Mouse (Mus musculus) kidney, postnatal 0 days (tissue): ENCODE measurements at regions not wholly inside any gene's neighbourhood (a gene's known extent, or its start where the extent isn't known, plus 50 kb on each side); places are given as distances from the start of the nearest gene placed in this dataset.

Experiments
- ATAC-seq: fragments of 200-750 bp; cut with Nextera tagmentation; replicated peaks from 2 replicates; pipeline ENCODE4 v1.8.0; 2017; ENCODE audit warnings: low read depth, moderate number of reproducible peaks, moderate TSS enrichment, moderate library complexity; ENCODE audit not compliant: low FRiP score
- DNase-seq: peaks from one replicate; pipeline ENCODE4 v3.0.0-alpha.2; 2016; ENCODE audit warnings: low spot score
- H3K27ac ChIP-seq: fragments of 300-500 bp; sonication (generic); 2 replicates; pipeline ENCODE4 v1.5.1; 2014; ENCODE audit warnings: mild to moderate bottlenecking
- H3K27me3 ChIP-seq: fragments of 300-500 bp; sonication (generic); 2 replicates; pipeline ENCODE4 v1.6.1; 2014; ENCODE audit warnings: low read length, mixed read lengths; ENCODE audit not compliant: insufficient read depth
- H3K36me3 ChIP-seq: fragments of 300-500 bp; sonication (generic); 2 replicates; pipeline ENCODE4 v1.6.1; 2014; ENCODE audit warnings: low read length, mixed read lengths; ENCODE audit not compliant: insufficient read depth
- H3K4me1 ChIP-seq: fragments of 300-500 bp; sonication (generic); replicated peaks from 2 replicates; pipeline ENCODE4 v1.6.1; 2014; ENCODE audit warnings: antibody characterized with exemption, low read length, mixed read lengths; ENCODE audit not compliant: insufficient read depth
- H3K4me2 ChIP-seq: fragments of 300-500 bp; sonication (generic); 2 replicates; pipeline ENCODE4 v1.6.1; 2014; ENCODE audit warnings: mild to moderate bottlenecking, low read length, moderate library complexity, mixed read lengths
- H3K4me3 ChIP-seq: fragments of 300-500 bp; sonication (generic); replicated peaks from 2 replicates; pipeline ENCODE4 v1.5.1; 2014; ENCODE audit warnings: low read depth, low read length
- H3K9ac ChIP-seq: fragments of 300-500 bp; sonication (generic); 2 replicates; pipeline ENCODE4 v1.6.1; 2014; ENCODE audit warnings: low read depth, low read length
- H3K9me3 ChIP-seq: fragments of 300-500 bp; sonication (generic); replicated peaks from 2 replicates; pipeline ENCODE4 v1.6.1; 2016; ENCODE audit warnings: low read length, inconsistent platforms, mixed read lengths
- CTCF ChIP-seq: IDR thresholded peaks from 2 replicates; pipeline ENCODE4 v1.5.1; 2016; ENCODE audit warnings: antibody characterized with exemption, low read depth, mild to moderate bottlenecking, moderate library complexity
- WGBS: fragments of 180-500 bp; shearing (Covaris S2); extraction: QIAGEN DNeasy Blood & Tissue Kit; methylation state at CpG from one replicate; pipeline ENCODE4 v1.1.7; 2014; 5-methylcytosine and 5-hydroxymethylcytosine counted together

DNA sequence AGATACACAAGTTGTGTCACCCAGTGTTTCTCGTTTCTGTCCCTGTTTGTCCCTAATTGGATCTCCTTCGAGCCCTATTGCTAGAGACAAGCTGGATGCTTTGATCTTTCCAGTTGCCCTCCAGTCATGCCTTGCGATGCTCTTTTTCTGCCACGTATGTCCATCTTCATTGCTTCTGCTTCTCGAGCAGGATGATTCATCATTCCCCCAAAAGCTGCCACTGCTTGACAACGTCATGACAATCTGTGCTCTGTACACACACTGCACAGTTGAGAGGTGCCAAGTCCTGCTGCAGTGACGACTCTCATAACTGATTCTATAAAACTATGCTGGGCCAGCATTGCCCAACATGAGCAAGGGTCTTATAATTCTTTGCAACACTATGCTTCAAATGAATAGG lies 226.2 kb upstream of the Syt1 start:
- Histone ChIP-seq H3K36me3 (no peaks in the 10 kb centered on the region), H3K4me2 (no peak overlapping the region), H3K9me3 (no peaks in the 10 kb centered on the region), H3K27me3 (no peaks in the 10 kb centered on the region), H3K4me1 (no peaks in the 10 kb centered on the region), H3K9ac (no peak overlapping the region), H3K27ac (no peak overlapping the region), H3K4me3 (no peak overlapping the region)
- TF ChIP-seq CTCF: no peak
- no peak for ATAC-seq
- no peak for DNase-seq
- WGBS: 79% methylated on average over 7 of the region's 7 CpGs

DNA sequence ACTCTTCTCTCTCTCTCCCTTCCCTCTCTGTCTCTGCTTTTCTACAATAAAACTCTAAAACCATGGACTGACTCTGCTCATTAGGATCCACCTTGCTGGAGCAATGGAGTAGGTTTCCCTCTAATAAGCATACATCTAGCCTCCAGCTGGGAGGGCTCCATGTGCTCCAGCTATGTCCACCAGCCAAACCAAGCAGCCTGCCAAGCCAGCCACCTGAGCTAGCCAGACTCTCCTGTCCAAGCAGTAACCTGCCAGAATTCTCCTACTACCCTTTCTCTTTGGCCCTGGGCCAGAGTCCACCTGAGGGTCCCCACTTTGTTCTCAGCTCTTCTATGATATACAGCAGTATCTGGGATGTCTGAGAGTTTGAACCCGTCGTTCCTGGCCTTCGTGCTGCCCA lies 216.2 kb upstream of the Syt1 start:
- DNase-seq: no peak
- TF ChIP-seq CTCF: no peak
- H3K36me3 ChIP-seq: no peaks in the 10 kb centered on the region
- H3K4me2 ChIP-seq: no peak overlapping the region
- H3K9me3 ChIP-seq: no peaks in the 10 kb centered on the region
- no peak overlapping the region for H3K9ac ChIP-seq
- H3K27me3 ChIP-seq: no peaks in the 10 kb centered on the region
- no peak overlapping the region for H3K27ac ChIP-seq
- ATAC-seq: no peak
- H3K4me1 ChIP-seq: no peaks in the 10 kb centered on the region
- H3K4me3 ChIP-seq: no peak overlapping the region
- WGBS: 93% methylated on average over 3 of the region's 3 CpGs

DNA sequence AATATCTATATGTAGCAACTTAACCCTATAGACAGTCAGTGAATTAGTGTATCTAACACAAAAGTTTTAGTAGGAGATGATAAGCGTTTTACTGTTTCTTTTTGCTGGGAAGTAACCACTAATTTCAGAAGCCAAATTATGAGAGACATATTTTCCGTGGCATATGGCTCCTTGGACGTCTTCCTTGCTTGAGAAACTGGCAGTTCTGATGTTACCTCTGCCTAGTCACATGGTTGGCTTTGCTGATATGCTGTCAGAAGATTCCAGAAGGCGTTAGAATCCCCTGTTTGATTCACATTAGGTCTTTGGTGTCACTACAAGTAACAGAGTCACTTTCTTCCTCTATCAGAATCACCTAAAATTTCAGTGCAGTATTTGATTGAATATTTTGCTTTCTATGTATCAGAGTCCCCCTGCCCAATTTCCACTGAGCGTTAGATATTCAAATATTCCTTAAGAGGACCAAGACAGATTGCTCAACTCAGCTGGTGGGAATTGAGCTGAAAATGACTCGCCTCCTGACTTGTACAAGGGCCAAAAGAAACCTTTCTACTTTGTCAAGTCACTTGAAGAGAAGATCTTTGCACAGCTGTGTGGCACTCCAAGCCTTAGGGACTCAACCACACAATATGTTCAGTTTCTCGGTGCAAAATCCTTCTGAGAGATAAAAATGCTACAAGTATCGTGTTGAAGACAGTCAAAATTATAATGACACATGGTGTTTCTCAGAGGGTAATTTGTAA lies 178.2 kb upstream of the Syt1 start:
- Histone ChIP-seq H3K27ac (no peak overlapping the region), H3K36me3 (no peaks in the 10 kb centered on the region), H3K9ac (no peak overlapping the region), H3K27me3 (no peaks in the 10 kb centered on the region), H3K4me2 (no peak overlapping the region), H3K9me3 (no peaks in the 10 kb centered on the region), H3K4me1 (no peaks in the 10 kb centered on the region), H3K4me3 (no peak overlapping the region)
- 66% methylated on average over 8 of the region's 8 CpGs for WGBS
- ATAC-seq (no peak), DNase-seq (no peak)
- TF ChIP-seq CTCF: no peak

DNA sequence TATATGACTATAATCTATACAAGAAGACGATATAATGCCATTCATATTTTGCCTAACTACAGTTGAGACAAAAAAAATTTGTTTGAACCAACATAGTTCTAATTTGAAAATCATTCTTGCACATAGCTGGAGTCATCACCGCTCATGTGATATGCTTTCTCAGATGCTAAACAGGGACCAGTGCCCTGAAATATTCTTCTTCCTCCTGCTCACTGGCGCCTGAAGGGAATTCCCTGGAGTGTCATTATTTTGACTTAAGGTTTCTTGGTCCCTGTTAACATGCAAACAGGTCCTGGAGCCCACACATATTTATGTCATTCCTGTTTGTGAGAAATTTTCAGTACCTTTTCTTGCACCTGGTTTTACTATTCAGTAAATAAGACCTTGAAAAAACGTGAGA lies 177.5 kb upstream of the Syt1 start:
- Histone ChIP-seq H3K36me3 (no peaks in the 10 kb centered on the region), H3K4me1 (no peaks in the 10 kb centered on the region), H3K9me3 (no peaks in the 10 kb centered on the region), H3K27me3 (no peaks in the 10 kb centered on the region), H3K4me3 (no peak overlapping the region), H3K9ac (no peak overlapping the region), H3K4me2 (no peak overlapping the region), H3K27ac (no peak overlapping the region)
- no peak for TF ChIP-seq CTCF
- DNase-seq: no peak
- WGBS: 56% methylated on average over 4 of the region's 4 CpGs
- no peak for ATAC-seq

DNA sequence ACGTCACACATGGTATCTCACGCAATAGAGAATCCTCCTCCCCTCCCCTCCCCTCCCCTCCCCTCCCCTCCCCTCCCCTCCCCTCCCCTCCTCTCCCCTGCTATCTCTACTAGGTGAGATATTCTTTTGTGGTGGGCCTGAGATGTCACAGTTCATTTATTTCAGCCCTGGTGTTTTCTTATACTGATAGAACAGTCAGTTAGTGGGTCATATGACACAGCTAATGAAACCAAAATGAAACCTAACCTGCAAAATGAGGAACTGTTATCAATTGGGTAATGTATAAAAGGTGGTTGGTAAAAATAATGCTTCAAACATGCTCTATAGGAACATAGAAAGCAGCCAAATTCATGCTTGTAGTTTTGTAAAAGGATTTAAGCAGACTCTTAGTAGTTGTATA lies 174.5 kb upstream of the Syt1 start:
- DNase-seq: no peak
- Histone ChIP-seq H3K9me3 (no peaks in the 10 kb centered on the region), H3K27me3 (no peaks in the 10 kb centered on the region), H3K4me3 (no peak overlapping the region), H3K27ac (no peak overlapping the region), H3K36me3 (no peaks in the 10 kb centered on the region), H3K4me1 (no peaks in the 10 kb centered on the region), H3K4me2 (no peak overlapping the region), H3K9ac (no peak overlapping the region)
- TF ChIP-seq CTCF: no peak
- no peak for ATAC-seq
- 45% methylated on average over 2 of the region's 2 CpGs for WGBS

DNA sequence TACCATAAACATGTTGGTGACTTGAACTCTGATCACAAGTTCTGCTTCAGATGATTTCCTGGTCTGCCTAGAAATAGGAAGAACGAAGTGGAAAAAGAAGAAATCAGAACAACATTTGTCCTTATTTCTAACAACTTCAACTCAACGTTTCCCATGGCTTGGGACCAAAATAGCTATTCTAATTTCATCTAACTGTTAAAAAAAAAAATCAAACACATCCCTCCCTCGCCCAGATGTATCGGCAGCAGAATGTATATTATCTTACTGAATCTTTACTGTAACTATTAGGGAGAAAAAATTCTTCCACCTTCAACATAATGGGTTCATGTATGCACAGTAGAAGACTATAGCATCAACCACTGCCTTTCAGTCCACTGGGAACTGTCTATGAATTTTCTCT lies 169.7 kb upstream of the Syt1 start:
- Histone ChIP-seq H3K4me1 (no peaks in the 10 kb centered on the region), H3K36me3 (no peaks in the 10 kb centered on the region), H3K4me2 (no peak overlapping the region), H3K27ac (no peak overlapping the region), H3K9ac (no peak overlapping the region), H3K9me3 (no peaks in the 10 kb centered on the region), H3K27me3 (no peaks in the 10 kb centered on the region), H3K4me3 (no peak overlapping the region)
- TF ChIP-seq CTCF: no peak
- WGBS: 84% methylated on average over 4 of the region's 4 CpGs
- DNase-seq (no peak), ATAC-seq (no peak)

DNA sequence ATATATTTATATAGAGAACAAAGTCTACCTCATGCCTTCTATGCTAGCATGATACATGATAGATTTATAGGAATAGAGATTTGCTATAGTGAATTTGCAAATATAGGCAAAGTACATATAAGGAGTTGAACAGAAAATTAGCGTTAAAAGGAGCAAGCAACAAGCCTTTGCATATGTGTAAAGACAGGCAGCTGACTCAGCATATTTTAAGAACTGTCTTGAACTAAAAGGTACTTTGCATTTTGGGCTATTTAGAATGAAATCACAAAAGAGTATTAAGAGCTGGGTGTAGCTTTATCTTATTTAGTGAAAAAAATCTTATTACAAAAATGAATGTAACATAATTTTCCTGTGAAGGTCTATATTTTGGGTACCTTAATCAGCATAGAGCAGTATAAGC lies 149.9 kb upstream of the Syt1 start:
- Histone ChIP-seq H3K9me3 (no peaks in the 10 kb centered on the region), H3K36me3 (no peaks in the 10 kb centered on the region), H3K27ac (no peak overlapping the region), H3K4me1 (no peaks in the 10 kb centered on the region), H3K27me3 (no peaks in the 10 kb centered on the region), H3K4me3 (no peak overlapping the region), H3K4me2 (no peak overlapping the region), H3K9ac (no peak overlapping the region)
- DNase-seq (no peak), ATAC-seq (no peak)
- WGBS: 92% methylated on average over 1 of the region's 1 CpGs
- no peak for TF ChIP-seq CTCF
